Mouse (Mus musculus) urinary bladder, postnatal 36 days (tissue): Measurements from ENCODE around the gene Crygf.
"Not testable (repeated sequence)": the region's sequence is repeated elsewhere in the genome, so short reads cannot be mapped to it uniquely, and the experiment has no call there.

Source experiments
- DNase-seq, 2 experiments: peaks; one replicate each; pipeline ENCODE4 v3.0.0; 2022; ENCODE audit warnings: low spot score in 2 of 2, mixed read lengths in 1 of 2

Crygf gene

GRCm38 (mm10) chr1:65926294-65926693 lies at the start of gene Crygf:
Gene Crygf (plus strand): TSS chr1:65926520.
- DNase-seq: no peak

- no peak for DNase-seq
Measured at GRCm38 (mm10) chr1:65925361-65926210, 734 bp upstream of the Crygf start.

GRCm38 (mm10) chr1:65926696-65927095 lies 376 bp downstream of the Crygf start:
- DNase-seq: not testable (repeated sequence)

GRCm38 (mm10) chr1:65930055-65930454 lies 3.7 kb downstream of the Crygf start:
- no peak for DNase-seq

GRCm38 (mm10) chr1:65932091-65932812 lies 5.9 kb downstream of the Crygf start:
- no peak for DNase-seq
